Mouse (Mus musculus) kidney, postnatal 0 days (tissue): ENCODE results near the gene Tekt2. TPM values are rescaled to one million over a fixed set of nuclear protein-coding genes. Genes with fewer than 3 reads are reported as not detected.

Source experiments
- ATAC-seq: fragments of 200-750 bp; cut with Nextera tagmentation; replicated peaks from 2 replicates; pipeline ENCODE4 v1.8.0; 2017; ENCODE audit warnings: low read depth, moderate number of reproducible peaks, moderate TSS enrichment, moderate library complexity; ENCODE audit not compliant: low FRiP score
- DNase-seq: peaks from one replicate; pipeline ENCODE4 v3.0.0-alpha.2; 2016; ENCODE audit warnings: low spot score
- H3K27ac ChIP-seq: fragments of 300-500 bp; sonication (generic); 2 replicates; pipeline ENCODE4 v1.5.1; 2014; ENCODE audit warnings: mild to moderate bottlenecking
- H3K27me3 ChIP-seq: fragments of 300-500 bp; sonication (generic); 2 replicates; pipeline ENCODE4 v1.6.1; 2014; ENCODE audit warnings: low read length, mixed read lengths; ENCODE audit not compliant: insufficient read depth
- H3K36me3 ChIP-seq: fragments of 300-500 bp; sonication (generic); 2 replicates; pipeline ENCODE4 v1.6.1; 2014; ENCODE audit warnings: low read length, mixed read lengths; ENCODE audit not compliant: insufficient read depth
- H3K4me1 ChIP-seq: fragments of 300-500 bp; sonication (generic); replicated peaks from 2 replicates; pipeline ENCODE4 v1.6.1; 2014; ENCODE audit warnings: antibody characterized with exemption, low read length, mixed read lengths; ENCODE audit not compliant: insufficient read depth
- H3K4me2 ChIP-seq: fragments of 300-500 bp; sonication (generic); 2 replicates; pipeline ENCODE4 v1.6.1; 2014; ENCODE audit warnings: mild to moderate bottlenecking, low read length, moderate library complexity, mixed read lengths
- H3K4me3 ChIP-seq: fragments of 300-500 bp; sonication (generic); replicated peaks from 2 replicates; pipeline ENCODE4 v1.5.1; 2014; ENCODE audit warnings: low read depth, low read length
- H3K9ac ChIP-seq: fragments of 300-500 bp; sonication (generic); 2 replicates; pipeline ENCODE4 v1.6.1; 2014; ENCODE audit warnings: low read depth, low read length
- H3K9me3 ChIP-seq: fragments of 300-500 bp; sonication (generic); replicated peaks from 2 replicates; pipeline ENCODE4 v1.6.1; 2016; ENCODE audit warnings: low read length, inconsistent platforms, mixed read lengths
- CTCF ChIP-seq: IDR thresholded peaks from 2 replicates; pipeline ENCODE4 v1.5.1; 2016; ENCODE audit warnings: antibody characterized with exemption, low read depth, mild to moderate bottlenecking, moderate library complexity
- WGBS: fragments of 180-500 bp; shearing (Covaris S2); extraction: QIAGEN DNeasy Blood & Tissue Kit; methylation state at CpG from one replicate; pipeline ENCODE4 v1.1.7; 2014; 5-methylcytosine and 5-hydroxymethylcytosine counted together
- polyA plus RNA-seq: library from polyadenylated mRNA; unstranded; fragments of >200 nt; fragmentation: Nextera tagmentation; extraction: Ambion mirVana; gene quantifications from 2 replicates; pipeline ENCODE4 v1.2.1, GENCODE M21; 2015

Gene Tekt2
- polyA plus RNA-seq, 1 experiment from 2014 or later, result 2.1 TPM

DNA sequence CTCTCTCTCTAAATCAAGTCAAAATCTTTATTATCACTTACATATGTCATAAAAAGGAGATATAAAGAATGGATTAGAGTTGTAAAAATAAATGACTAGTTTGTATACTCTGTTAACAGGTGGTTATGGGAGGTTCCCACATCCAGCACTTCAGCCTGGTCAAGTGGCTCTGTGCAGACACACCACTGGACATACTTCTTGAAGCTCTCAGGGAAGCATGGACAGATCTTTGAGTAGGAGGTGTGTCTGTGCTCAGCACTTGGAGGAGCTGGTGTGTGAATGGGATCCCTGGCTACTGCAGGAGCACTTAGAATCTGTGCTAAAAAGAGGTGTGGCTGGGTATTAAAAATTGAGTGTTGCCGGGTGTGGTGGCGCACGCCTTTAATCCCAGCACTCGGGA, 4.8 kb upstream of the Tekt2 start:
- H3K9ac ChIP-seq, result no peak overlapping the region
- H3K27ac ChIP-seq, result no peak overlapping the region
- H3K4me2 ChIP-seq, result no peak overlapping the region
- no peak for ATAC-seq
- TF ChIP-seq CTCF, result no peak
- no peaks in the 10 kb centered on the region for H3K27me3 ChIP-seq
- no peaks in the 10 kb centered on the region for H3K36me3 ChIP-seq
- no peaks in the 10 kb centered on the region for H3K9me3 ChIP-seq
- DNase-seq, result no peak
- 96% methylated on average over 4 of the region's 4 CpGs for WGBS
- peaks cover 3% of the 10 kb centered on the region; the same call in 1 of the 2 replicates for H3K4me1 ChIP-seq
- H3K4me3 ChIP-seq, result no peak overlapping the region

DNA sequence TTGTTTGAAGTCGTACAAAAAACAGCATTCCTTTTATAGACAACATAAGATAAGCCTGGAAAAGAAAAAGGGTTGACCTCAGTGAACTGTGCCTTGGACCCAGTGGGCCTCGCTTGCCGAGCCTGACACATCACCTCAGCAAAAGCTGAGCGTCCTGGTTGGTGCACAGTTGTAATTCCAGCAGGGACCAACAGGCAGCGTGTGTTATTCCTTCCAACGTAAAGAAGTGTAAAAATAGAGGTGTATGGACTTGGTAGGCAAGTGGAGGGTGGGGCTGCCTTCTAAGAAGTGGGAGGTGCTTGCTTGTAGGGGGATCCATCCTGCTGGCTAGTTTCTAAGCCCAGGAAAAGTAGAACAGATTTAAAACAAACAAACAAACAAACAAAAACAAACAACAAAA, 548 bp upstream of the Tekt2 start:
- ATAC-seq, result no peak

DNA sequence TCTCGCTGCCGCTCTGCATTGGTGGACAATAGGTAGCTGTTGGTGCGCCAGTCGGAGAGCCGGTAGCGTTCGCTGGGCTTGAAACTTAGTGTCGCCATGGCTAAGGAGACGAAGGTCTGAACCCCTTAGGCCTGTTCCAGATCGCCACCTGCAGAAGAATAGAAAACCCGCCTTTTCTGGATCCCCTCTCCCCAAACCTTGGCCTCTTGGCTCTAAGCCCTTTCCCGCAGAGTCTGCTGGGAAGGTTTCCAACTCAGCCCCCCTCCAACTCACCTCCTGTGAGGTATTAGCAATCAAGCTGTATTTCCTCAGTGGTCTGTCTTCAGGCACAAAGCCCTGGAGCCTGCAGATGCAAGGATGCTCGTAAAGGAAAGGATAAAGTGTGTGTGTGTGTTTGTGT, 627 bp downstream of the Tekt2 start:
- H3K4me2 ChIP-seq, result peak overlapping the region; percentile 52
- no peak overlapping the region for H3K27ac ChIP-seq
- DNase-seq, result no peak
- no peaks in the 10 kb centered on the region for H3K9me3 ChIP-seq
- no peaks in the 10 kb centered on the region for H3K27me3 ChIP-seq
- ATAC-seq, result no peak
- 39% methylated on average over 13 of the region's 13 CpGs for whole genome bisulfite sequencing
- no peak overlapping the region for H3K9ac ChIP-seq
- no peaks in the 10 kb centered on the region for H3K36me3 ChIP-seq
- TF ChIP-seq CTCF, result no peak
- H3K4me1 ChIP-seq, result peaks cover 13% of the 10 kb centered on the region; the same call in 1 of the 2 replicates
- H3K4me3 ChIP-seq, result peak overlapping the region; percentile 17; the same call in 1 of the 2 replicates

More for the DNA sequence above, 548 bp upstream of the Tekt2 start:
- Histone ChIP-seq H3K4me2 (no peak overlapping the region), H3K4me3 (no peak overlapping the region), H3K36me3 (no peaks in the 10 kb centered on the region), H3K4me1 (peaks cover 5% of the 10 kb centered on the region; the same call in 1 of the 2 replicates), H3K27me3 (no peaks in the 10 kb centered on the region), H3K9me3 (no peaks in the 10 kb centered on the region), H3K9ac (no peak overlapping the region), H3K27ac (no peak overlapping the region)
- 20% methylated on average over 6 of the region's 6 CpGs for WGBS
- TF ChIP-seq CTCF, result 0 out of 2 replicates have a peak, but pooled peaks have one; percentile 16
- no peak for DNase-seq

DNA sequence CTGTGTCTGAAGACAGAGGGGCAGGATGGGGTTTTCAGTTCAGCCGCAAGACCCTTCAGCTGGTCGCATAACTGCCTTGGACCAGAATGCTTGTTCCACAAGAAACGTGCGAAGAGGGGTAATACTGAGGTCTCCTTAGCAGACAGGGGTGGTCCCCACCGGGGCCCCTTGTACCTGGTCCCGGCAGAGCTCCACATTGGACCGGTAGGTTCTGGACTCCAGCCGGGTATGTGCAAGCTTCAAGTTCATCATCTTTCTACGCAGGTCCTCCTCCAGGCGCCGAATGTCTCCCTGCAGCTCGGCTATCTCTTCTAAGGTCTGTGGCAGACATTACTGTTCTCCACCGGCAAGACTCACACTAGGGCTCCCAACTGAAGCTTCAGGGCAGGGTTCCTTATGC, 2.8 kb downstream of the Tekt2 start:
- no peak for ATAC-seq
- DNase-seq, result no peak

GRCm38 (mm10) chr4:126321854-126322511, 3.5 kb downstream of the Tekt2 start:
- no peak for TF ChIP-seq CTCF
- 57% methylated on average over 28 of the region's 28 CpGs for WGBS
- H3K4me1 ChIP-seq, result peaks cover 13% of the 10 kb centered on the region; the same call in 1 of the 2 replicates
- H3K36me3 ChIP-seq, result peaks cover 12% of the 10 kb centered on the region
- DNase-seq (no peak), ATAC-seq (peak; percentile 12; the same call in 1 of the 2 replicates)
- H3K9ac ChIP-seq, result no peak overlapping the region
- H3K27ac ChIP-seq, result no peak overlapping the region
- no peaks in the 10 kb centered on the region for H3K9me3 ChIP-seq
- H3K4me2 ChIP-seq, result peak overlapping the region; percentile 84
- H3K4me3 ChIP-seq, result peak overlapping the region; percentile 85; the same call in 1 of the 2 replicates
- H3K27me3 ChIP-seq, result no peaks in the 10 kb centered on the region

More for the DNA sequence above, 2.8 kb downstream of the Tekt2 start:
- WGBS, result 94% methylated on average over 13 of the region's 13 CpGs
- Histone ChIP-seq H3K4me2 (no peak overlapping the region), H3K4me1 (peaks cover 13% of the 10 kb centered on the region; the same call in 1 of the 2 replicates), H3K27me3 (no peaks in the 10 kb centered on the region), H3K9me3 (no peaks in the 10 kb centered on the region), H3K9ac (no peak overlapping the region), H3K36me3 (peaks cover 5% of the 10 kb centered on the region), H3K27ac (no peak overlapping the region), H3K4me3 (no peak overlapping the region)
- TF ChIP-seq CTCF, result no peak

- ATAC-seq, result peak; percentile 78
- TF ChIP-seq CTCF, result peak; percentile 100
- Histone ChIP-seq H3K9me3 (no peaks in the 10 kb centered on the region), H3K4me1 (peaks cover 13% of the 10 kb centered on the region; the same call in 1 of the 2 replicates), H3K36me3 (peaks cover 19% of the 10 kb centered on the region), H3K27me3 (no peaks in the 10 kb centered on the region), H3K4me3 (peak within 1 kb of the TSS; percentile 85), H3K27ac (peak within 1 kb of the TSS; percentile 77), H3K9ac (peak within 1 kb of the TSS; percentile 79), H3K4me2 (peak within 1 kb of the TSS; percentile 84)
- under 1% methylated on average over 78 of the region's 80 CpGs for WGBS
- peak; percentile 97 for DNase-seq
These were observed 4.2 kb downstream of the Tekt2 start, which contains the start of gene Adprhl2 for GRCm38 (mm10) chr4:126321111-126321853. Gene Adprhl2, minus strand, starts transcription at chr4:126321703.
